Comparison of ENCODE assay signal across 21 mouse cellular contexts in the genomic region with DNA sequence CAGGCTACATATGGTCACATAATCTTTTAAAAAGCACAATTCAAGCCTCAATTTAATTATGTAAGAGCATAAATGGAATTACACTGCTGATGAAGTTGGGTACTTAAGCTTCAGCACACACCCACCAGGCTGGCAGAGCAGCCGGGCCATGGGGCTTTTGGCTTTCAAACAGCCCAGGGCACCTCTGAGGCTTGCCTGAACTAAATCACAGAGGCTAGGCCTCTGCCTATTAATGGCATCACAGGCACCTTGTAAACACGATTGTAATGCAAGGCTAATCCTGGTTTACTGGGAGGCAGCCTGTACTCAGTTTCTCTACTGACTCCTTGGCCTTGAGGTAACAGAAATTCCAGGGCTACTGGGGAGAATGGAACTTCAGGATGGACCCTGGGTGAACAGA.
"Had no signal": no experiment of that assay in that cellular context is flagged by ENCODE, and none has a peak within 500 bp of the region (broad histone marks: within the 10 kb centered on the region; RNA-seq: fewer than 3 reads in every experiment).

No protein-coding gene starts in this region.

- H3K9me3 ChIP-seq: limb, embryonic 13.5 days; liver, embryonic 12.5 days; liver, embryonic 15.5 days; lung, embryonic 15.5 days; megakaryocyte, embryonic 14.5 days; midbrain, embryonic 12.5 days; midbrain, embryonic 15.5 days; neural tube, embryonic 12.5 days; neural tube, embryonic 15.5 days had no signal

- H3K4me2 ChIP-seq: limb, embryonic 13.5 days; liver, embryonic 12.5 days; liver, embryonic 15.5 days; lung, embryonic 15.5 days; midbrain, embryonic 12.5 days; midbrain, embryonic 15.5 days; neural tube, embryonic 12.5 days; neural tube, embryonic 15.5 days had no signal

- H3K9ac ChIP-seq: limb, embryonic 13.5 days; liver, embryonic 12.5 days; liver, embryonic 15.5 days; lung, embryonic 15.5 days; midbrain, embryonic 12.5 days; midbrain, embryonic 15.5 days; neural tube, embryonic 12.5 days; neural tube, embryonic 15.5 days had no signal

- H3K4me3 ChIP-seq: left cerebral cortex, adult 2 months; limb, embryonic 13.5 days; liver, embryonic 12.5 days; liver, embryonic 15.5 days; lung, embryonic 15.5 days; megakaryocyte, embryonic 14.5 days; midbrain, embryonic 12.5 days; midbrain, embryonic 15.5 days; neural tube, embryonic 12.5 days; neural tube, embryonic 15.5 days had no signal

- DNase-seq: kidney, adult 9 months; kidney, postnatal 14 days; kidney, postnatal 4 days; layer of hippocampus, postnatal 36 days; liver; lung, adult 18-20 months; lung, postnatal 10 days; lung, postnatal 36 days; retina, postnatal 1 day; thymus, adult 18-20 months; thymus, postnatal 36 days had no signal

- H3K27me3 ChIP-seq: liver, embryonic 12.5 days; liver, embryonic 15.5 days; lung, embryonic 15.5 days; megakaryocyte, embryonic 14.5 days; midbrain, embryonic 15.5 days; neural tube, embryonic 12.5 days had no signal

- H3K36me3 ChIP-seq: limb, embryonic 13.5 days; liver, embryonic 12.5 days; liver, embryonic 15.5 days; lung, embryonic 15.5 days; midbrain, embryonic 12.5 days; midbrain, embryonic 15.5 days; neural tube, embryonic 12.5 days; neural tube, embryonic 15.5 days had no signal

- H3K4me1 ChIP-seq: liver, embryonic 12.5 days; liver, embryonic 15.5 days; lung, embryonic 15.5 days; megakaryocyte, embryonic 14.5 days; neural tube, embryonic 12.5 days; neural tube, embryonic 15.5 days had no signal

- H3K27ac ChIP-seq: left cerebral cortex, adult 2 months; limb, embryonic 13.5 days; liver, embryonic 12.5 days; liver, embryonic 15.5 days; lung, embryonic 15.5 days; midbrain, embryonic 12.5 days; midbrain, embryonic 15.5 days; neural tube, embryonic 12.5 days; neural tube, embryonic 15.5 days had no signal

- ATAC-seq: liver, embryonic 12.5 days; midbrain, embryonic 15.5 days had no signal
